Mouse (Mus musculus): Measurements from ENCODE around the gene Ppp1r12b. TPM values are rescaled to one million over a fixed set of nuclear protein-coding genes. Genes with fewer than 3 reads are reported as not detected.

The Ppp1r12b gene
- polyA plus RNA-seq (2012): 2.3 and 2.7 TPM in 2 replicates

DNA sequence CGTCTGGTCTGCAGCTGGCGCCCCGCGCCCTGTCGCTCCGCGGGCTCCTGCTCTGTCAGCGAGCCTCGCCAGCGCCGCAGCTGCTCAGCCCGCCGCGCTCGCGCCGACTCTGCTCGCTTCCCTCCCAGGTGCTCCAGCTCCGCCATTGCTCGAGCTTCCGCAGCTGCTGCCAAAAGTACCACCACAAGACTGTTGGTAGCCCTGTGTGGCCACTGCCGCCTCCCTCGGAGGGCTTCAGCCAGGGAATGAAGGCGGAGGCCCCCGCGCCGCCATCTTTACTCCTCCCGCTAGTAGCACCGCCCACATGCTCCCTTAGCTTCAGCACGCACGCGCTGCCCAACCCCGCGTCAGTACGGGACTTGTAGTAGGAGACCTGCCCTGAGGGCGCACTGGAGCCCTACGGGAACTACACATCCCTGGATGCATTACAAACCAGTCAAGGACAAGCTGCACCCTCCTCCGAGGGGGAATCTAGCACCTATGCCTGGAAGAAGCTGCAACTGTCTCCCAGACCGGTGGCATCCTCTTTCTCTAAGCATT is at the start of gene Ppp1r12b:
Gene Ppp1r12b (minus strand): TSS at position 306 of the 540 bp plus-strand sequence.
- no peak for TF ChIP-seq GATA1 (IDR thresholded peaks at IDR 0.05; ENCODE audit: low read length)

DNA sequence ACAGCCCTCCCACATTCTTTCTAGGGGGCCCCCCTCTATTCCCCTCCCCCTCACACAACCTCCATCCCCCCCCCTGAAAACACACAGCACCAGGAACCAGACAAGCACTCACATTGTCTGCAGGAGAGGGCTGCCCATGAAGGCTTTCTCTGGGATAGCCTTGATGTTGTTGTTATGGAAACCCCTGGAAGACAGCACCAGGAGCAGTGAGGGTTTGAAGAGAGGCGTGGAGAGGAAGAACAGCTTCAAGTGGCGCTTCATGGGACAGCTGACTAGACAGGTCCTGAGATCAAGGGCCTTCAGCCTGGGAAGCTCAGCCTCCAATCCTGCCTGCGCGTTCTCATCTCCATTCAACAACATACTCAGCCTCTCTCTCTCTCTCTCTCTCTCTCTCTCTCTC is 47.6 kb upstream of the Ppp1r12b start:
- no peak for TF ChIP-seq GATA1 (IDR thresholded peaks at IDR 0.05; ENCODE audit: low read length)

DNA sequence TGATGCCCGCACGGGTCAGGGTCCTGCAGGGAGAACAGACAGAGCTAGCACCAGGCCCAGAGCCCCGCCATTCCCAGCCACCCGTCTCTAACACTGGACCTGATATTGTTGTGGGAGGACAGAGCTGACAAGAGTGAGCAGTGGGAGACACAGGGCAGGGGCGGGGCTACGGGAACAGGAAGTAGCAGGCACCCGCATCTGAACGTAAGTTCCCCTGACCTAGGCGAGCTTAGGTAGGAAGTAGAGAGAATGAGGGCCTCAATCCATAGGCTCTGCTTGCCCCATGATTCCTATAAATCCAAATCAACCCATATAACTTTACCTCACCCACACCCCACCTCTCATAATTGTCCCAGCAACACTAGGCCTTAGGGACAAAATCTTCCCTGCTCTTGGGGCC is 44.8 kb upstream of the Ppp1r12b start:
- TF ChIP-seq GATA1 (IDR thresholded peaks at IDR 0.05; ENCODE audit: low read length): no peak

DNA sequence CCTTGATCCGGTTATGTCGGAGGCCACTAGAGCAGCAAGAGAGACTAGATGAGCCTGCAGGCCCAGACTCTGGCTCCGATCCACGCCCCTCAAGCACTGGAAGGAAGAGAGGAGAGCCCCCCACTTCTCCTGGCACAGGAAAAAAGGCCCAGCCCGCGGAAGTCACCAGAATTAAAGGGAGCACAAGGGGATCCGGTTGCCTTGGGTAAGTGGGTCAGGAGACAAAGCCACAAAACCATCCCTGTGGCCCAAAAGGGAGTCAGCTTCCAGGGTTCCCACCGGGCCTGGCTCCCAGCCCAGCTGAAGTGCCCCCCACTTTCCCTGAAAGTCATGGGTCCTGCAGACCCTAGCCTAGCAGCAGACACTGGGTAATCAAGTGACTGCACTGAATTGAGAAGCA is 42.5 kb upstream of the Ppp1r12b start:
- no peak for TF ChIP-seq GATA1 (IDR thresholded peaks at IDR 0.05; ENCODE audit: low read length)

DNA sequence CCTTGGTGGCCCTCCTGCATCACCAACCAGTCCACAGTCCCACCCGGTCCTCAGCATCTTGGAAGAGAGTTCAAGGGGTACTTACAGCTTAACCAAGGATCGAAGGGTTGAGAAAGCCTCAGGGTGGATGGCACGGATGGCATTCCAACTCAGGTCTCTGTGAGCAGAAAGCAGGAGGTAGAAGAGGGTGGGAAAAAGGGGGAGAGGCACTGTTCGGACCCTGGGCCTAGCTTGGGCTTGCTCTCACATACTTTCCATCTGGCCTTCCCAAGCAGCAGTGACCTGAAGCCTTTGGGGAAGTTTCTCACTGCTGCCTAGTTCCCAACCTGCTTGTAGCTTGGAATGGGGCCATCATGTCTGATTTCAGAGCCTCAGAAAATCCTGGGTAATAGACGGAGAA is 41.8 kb upstream of the Ppp1r12b start:
- TF ChIP-seq GATA1 (IDR thresholded peaks at IDR 0.05; ENCODE audit: low read length): no peak

DNA sequence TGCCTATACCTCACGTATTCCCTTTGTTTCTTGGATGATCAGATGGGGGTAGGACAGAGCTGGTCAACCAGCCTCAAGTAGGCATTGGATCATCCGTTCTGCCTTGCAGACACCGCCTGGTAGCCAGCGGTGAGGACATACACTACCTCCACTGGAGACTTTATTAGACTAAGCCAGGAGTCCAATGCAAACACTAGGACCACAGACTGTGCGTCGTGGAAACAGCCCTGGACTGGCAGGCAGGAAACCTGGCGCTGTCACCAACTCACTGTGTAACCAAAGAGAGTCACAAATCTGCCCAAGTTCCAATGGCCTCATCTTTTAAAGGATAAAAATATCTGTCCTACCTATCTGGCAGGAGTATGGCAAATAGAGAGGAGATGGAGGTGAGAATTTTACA is 40.7 kb upstream of the Ppp1r12b start:
- TF ChIP-seq GATA1 (IDR thresholded peaks at IDR 0.05; ENCODE audit: low read length): no peak

DNA sequence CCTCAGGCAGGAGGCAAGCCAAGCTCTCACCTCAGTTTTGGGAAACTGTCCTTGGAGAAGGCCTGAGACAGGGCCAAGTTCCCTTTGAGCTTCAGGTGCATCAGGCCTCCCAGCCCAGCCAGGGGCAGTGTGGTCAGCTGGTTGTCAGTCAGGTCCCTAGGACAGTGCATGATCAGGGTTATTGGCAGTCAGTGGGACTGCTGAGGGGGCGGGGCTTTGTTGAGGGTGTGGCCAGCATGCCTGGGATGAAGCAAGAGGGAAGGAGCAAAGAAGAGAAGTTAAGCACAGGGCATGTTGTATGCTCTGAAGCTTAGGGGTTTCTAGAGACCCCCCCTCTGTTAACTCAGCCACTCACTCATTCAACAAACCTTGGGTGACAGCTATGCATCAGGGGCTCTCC is 40.2 kb upstream of the Ppp1r12b start:
- TF ChIP-seq GATA1 (IDR thresholded peaks at IDR 0.05; ENCODE audit: low read length): no peak

DNA sequence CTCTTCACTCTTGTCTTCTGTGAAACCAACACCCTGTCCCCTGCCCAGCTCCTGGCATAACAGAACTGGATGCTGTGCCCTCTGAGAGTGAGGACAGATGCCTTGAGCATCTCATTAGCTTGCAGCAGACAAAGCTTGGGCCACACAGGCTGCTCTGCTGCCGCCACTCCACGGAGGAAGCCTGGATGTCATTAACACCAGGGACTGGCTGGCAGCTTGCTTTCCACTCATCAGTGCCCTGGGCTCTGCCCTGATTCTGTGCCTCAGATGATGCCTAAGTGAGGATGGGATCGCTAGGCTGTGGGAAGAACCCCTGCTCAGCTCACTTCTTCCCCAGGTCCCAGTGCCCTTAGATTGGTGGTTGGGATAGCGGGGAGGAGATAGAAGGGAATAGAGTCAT is 39.7 kb upstream of the Ppp1r12b start:
- no peak for TF ChIP-seq GATA1 (IDR thresholded peaks at IDR 0.05; ENCODE audit: low read length)

DNA sequence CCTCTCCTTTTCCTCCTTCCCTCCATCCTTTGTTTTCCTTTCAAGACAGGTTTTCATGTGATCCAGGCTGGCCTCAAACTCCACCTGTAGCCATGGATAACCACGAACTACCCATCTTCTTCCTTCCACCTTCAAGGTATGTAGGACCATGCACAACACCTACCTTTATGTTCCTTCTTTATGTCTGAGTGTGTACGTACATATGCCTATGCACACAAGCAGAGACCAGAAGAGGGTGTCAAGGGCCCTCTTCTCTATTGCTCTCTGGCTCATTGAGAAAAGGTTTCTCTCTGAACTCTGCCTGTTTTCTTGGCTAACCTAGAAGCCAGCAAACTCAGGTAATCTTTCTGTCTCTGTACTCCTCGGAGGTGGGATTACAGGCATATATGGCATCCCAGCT is 39.0 kb upstream of the Ppp1r12b start:
- TF ChIP-seq GATA1 (IDR thresholded peaks at IDR 0.05; ENCODE audit: low read length): no peak

DNA sequence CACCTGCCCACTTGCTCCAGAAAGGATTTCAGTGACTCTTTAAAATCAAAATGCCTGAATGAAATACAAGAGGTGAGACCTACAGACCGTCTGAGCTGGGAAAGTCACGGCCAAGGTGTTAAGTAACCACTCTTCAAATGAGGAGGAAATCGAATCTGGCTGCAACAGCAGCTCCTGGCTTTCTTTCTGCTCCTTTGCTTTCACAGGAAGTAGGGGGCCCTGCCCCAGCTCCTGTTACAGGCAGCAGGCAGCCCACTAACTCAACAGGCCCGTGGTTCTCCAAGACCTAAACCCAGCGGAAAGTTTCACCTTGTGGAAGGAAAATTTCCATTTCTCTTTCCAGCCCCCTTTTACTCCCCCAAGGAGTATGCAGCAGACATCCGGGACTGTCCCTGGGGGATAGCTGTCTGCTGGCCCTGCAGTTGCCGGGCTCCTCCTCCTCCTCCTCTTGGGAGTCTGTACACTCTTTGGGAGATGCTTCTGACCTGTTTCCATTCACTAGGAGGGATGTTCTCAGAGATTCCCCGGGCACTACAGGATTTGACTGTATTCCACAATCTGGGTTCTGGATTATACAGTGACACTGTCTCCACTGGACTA is 36.4 kb upstream of the Ppp1r12b start:
- TF ChIP-seq GATA1 (IDR thresholded peaks at IDR 0.05; ENCODE audit: low read length): no peak

DNA sequence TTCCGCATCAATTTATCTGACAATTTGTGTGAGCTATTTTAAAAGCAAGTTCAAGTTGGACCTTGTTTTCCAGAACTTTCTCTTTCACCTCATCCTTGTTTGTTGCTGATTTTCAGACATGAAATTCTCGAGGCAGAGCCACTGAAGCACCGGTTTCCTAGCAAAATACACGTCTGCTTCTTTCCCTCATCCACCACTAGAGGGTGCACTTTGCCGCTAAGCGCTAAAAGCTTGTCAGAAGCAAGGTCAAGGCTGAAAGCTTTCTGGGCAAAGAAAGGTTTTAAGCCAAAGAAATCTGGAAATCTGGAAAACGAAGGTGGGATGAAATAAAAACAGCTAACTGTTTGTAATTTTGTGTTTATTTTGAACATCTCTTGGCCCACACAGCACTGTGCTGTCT is 33.6 kb upstream of the Ppp1r12b start:
- TF ChIP-seq GATA1 (IDR thresholded peaks at IDR 0.05; ENCODE audit: low read length): no peak

DNA sequence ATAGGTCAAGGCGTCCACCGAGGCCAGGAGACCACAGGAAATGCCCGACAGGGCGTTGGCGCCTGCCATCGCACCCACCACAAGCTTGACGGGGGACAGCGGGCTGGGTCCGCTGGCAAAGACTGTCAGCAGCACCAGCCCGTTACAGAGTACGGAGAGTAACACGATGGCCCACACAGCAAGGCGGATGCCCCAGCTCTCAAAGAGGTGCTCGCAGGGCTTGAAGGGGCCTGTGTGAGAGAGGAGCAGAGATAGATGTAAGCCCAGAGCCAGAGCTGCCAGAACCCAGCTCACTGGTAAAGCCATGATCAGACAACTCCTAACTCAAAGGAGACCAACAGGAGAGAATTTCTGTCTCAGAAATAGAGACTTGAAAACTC is 32.2 kb upstream of the Ppp1r12b start:
- TF ChIP-seq GATA1 (IDR thresholded peaks at IDR 0.05; ENCODE audit: low read length): no peak

DNA sequence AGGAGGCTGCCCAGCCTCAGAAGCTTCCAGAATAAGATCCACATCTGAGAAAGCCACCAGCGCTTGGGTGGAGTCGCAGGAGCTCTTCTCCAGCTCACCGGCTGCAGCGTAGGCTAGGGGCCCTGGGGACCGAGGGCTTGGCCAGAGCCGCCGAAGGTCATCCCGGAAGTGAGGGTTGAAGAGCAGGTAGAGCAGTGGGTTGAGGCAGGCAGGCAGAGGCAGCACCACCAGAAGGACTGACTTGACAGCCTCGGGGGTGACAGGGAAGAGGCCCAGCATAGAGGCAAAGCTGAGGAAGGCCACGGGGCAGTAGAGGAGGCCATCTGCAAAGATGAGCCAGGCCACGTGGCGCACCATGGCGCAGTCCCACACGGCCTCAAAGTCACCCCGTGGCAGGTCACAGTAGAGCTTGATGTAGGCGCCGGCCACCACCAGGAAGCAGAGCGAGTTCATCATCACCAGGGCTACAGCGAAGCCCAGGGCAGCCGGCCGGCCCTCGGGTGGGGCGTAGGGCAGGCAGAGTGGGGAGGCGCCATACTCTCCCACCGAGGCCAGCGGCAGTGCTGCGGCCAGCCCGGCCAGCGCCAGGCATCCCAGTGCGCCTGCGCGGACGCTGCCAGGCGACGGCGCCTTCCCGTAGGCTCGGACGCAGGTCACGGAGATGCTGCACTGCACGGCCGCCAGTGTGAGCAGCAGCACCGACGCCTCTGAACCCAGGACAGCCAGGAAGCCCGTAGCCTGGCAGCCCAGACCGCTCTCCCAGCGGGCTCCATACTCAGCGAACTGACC is 31.6 kb upstream of the Ppp1r12b start:
- TF ChIP-seq GATA1 (IDR thresholded peaks at IDR 0.05; ENCODE audit: low read length): no peak

DNA sequence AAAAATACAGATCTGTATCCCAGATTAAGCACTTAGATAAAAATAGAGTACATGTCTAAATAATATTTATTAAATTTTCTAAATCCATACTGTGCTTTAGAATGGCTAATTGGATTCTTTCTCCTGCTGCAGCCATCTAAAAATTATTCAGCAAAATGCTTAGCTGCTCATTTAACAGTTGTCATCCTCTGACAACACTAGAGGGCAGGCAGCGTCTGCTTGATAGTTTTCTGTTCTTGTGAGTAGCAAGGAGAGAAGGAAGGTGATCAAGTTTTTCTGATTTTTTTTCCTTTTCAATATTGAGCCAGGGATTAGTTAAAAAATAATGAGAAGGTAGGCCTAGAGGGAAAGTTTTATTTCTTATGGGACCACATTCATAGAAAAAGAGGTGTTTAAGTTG is 17.2 kb upstream of the Ppp1r12b start:
- no peak for TF ChIP-seq GATA1 (IDR thresholded peaks at IDR 0.05; ENCODE audit: low read length)

DNA sequence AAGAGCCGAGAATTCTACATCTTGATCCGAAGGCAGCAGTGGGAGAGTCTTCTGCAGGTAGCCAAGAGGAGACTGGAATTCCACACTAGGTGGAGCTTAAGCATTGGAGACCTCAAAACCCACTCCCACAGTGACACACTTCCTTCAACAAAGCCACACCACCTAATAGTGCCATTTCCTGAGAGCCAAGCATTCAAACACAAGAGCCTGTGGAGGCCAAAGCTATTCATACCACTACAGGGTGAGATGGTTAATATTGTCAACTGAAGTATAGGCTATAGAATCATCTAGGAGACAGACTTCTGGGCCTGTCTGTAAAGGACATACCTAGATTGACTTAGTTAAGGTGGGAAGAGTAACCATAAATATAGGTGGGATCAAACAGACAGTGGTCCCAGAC is 9.7 kb upstream of the Ppp1r12b start:
- TF ChIP-seq GATA1 (IDR thresholded peaks at IDR 0.05; ENCODE audit: low read length): no peak

DNA sequence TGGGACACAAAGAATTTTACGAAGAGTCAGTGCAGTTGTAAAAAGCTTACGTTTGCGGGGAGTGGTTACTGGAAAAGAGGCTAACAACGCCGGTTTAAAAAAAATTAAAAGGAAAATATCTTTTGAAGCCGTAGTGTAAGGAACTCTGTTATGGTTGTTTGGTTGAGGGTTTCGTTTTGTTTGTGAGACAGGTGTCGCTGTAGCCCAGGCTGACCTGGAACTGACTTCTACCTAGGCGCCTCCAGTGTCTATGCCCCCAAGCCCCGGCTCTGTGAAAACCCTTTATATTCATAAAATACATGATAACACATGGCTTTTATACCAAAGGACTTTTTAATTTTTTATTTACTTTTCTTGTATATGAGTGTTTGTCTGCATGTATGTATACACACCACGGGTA is 7.1 kb upstream of the Ppp1r12b start:
- no peak for TF ChIP-seq GATA1 (IDR thresholded peaks at IDR 0.05; ENCODE audit: low read length)

Measured in G1E-ER4 (cell line).